Mouse (Mus musculus): ENCODE measurements around the gene Pde6g. TPM values are rescaled to one million over a fixed set of nuclear protein-coding genes. Genes with fewer than 3 reads are reported as not detected.

Pde6g gene
- total RNA-seq, 2 experiments from 2014 or later, result 0.48 to 0.90 TPM

- DNase-seq, result peak; percentile 92 to 93
These were observed 13.9 kb upstream of the Pde6g start, which contains the start of gene Arl16 for GRCm38 (mm10) chr11:120467051-120467735. Arl16 (minus strand) TSS chr11:120467607.

DNA sequence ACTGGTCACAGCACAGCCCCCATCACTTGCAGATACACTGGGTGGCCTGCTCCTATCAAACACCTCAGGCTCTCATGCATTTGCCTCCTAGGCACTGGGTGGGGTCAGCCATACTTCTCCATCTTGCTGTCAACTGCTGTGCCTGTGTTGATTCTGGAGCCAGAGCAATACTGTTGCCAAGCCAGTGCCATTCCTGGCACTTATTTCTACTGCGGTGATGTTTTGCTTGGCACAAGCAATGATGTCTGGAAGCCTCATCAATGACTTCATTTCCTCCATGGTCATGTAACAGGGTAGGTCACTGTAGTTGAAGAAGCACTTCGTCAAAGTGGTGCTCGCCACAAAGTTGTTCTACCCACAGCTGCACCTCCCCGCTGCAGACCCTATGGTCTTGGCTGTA, 12.2 kb upstream of the Pde6g start:
- no peak for DNase-seq

- DNase-seq, result no peak
These were observed 11.1 kb upstream of the Pde6g start for GRCm38 (mm10) chr11:120464365-120464764.

- no peak for DNase-seq
These were observed 10.2 kb upstream of the Pde6g start for GRCm38 (mm10) chr11:120463536-120463935.

DNA sequence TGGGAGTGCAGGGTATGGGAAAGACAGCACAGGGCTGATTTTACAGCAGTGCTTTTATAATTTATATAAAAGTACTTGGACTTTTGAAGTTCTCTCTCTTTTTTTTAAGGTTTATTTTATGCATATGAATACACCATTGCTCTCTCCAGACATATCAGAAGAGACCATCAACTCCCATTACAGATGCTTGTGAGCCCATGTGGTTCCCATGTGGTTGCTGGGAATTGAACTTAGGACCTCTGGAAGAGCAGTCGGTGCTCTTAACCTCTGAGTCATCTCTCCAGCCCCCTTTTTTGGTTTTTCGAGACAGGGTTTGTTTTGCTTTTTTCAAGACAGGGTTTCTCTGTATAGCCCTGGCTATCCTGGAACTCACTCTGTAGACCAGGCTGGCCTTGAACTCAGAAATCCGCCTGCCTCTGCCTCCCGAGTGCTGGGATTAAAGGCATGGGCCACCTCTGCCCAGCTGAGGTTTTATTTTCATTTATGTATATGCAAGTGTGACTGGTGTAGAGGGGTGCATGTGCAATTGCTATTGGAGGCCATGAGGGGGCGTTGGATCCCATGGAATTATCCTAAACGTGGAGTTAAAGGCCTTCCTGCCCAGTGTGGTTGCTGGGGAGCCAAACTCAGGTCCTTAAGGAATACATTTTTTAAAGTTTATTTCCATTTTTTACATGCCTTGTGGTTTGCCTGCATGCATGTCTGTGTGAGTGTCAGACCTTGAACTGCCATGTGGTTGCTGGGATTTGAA, 5.7 kb upstream of the Pde6g start:
- no peak for DNase-seq

DNA sequence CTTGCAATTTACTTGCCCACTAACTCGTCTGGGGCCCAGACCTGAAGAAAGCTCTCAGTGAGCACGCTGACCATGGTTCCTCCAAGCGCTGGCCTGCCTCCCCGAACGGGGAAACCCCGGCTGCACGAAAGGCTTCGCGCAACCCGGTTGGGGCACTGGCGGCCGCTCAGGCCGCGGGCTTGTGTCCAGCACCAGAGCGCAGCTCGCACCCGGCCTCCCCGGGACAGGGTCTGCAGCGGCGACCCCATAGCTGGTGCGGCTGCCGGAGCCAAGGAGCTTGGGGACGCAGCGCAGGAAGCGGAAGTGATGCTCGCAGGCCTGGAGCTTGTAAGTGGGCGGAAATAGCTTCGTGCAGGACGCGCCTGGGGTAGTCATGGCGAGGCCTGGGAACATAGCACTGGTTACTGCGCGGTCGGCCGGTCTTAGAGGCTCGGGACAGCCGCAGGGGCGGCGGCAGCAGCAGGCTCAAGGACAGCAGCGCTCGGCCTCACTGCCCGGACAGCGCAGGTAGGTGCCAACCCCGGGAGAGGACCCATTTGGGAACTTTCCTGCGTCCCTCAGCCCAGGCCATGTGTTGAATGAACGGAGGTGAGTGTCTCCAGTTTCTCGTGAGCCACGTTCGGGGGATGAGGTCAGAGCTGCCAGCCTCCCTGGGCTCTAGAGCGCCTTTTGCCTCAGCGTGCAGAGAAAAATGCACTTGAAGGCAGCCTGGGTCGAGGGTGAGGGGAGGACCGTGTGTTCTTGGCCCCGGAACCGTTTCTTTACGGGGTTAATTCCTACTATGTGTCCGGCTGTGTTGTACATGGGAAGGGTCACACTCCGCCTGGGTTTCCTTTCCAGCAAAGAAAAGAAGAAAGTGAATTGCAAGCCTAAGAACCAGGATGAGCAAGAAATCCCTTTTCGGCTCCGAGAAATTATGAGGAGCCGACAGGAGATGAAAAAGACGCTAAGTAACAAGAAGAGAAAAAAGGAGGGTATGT, 4.8 kb upstream of the Pde6g start, which contains the start of the genes Oxld1 and Ccdc137:
Oxld1 (minus strand) TSS at position 297 of the 980 bp plus-strand sequence.
Ccdc137 (plus strand) TSS at position 344 of the 980 bp plus-strand sequence.
- DNase-seq, result peak; percentile 79 to 84

GRCm38 (mm10) chr11:120457370-120457769, 4.1 kb upstream of the Pde6g start:
- DNase-seq, result no peak

GRCm38 (mm10) chr11:120455413-120455812, 2.1 kb upstream of the Pde6g start:
- DNase-seq, result no peak

DNA sequence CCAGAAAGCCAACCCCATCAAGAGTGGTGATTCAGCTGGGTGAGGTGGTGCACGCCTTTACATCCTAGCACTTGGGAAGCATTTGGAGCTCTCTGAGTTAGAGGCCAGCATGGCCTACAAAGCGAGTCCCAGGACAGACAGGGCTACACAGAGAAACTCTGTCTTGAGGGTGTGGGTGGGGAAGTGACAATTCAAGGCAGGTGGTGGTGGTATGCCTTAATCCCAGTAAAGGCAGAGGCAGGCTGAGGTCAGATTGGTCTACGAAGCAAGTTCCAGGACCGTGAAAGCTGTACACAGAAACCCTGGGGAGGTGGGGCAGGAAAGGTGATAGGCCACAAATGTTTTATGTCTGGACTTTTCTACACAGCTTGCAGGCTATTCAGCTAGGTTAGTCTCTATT, 1.7 kb upstream of the Pde6g start:
- DNase-seq, result no peak

DNA sequence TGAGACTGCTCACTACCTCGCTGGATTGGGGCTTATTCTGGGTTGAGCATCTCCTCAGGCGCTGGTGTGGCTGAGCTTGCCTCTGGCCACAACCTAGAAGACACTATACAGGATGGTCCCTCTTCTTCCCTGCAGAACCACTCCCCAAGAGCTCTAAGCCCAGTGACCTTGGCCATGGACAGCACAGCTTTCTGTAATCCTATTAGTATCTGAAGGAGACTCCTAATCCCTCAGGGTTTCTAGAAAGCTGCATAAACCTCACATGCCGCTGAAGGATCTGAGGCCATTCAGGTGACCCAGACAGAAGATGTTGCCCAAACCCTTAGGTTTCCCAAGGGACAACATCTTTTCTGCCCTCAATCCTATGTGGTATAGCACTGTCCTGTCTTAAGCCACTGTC, 1.1 kb downstream of the Pde6g start:
- DNase-seq, result no peak

- DNase-seq, result no peak
These were observed 6.1 kb downstream of the Pde6g start for GRCm38 (mm10) chr11:120447179-120447578.

GRCm38 (mm10) chr11:120445475-120445874, 7.8 kb downstream of the Pde6g start:
- DNase-seq, result no peak

DNA sequence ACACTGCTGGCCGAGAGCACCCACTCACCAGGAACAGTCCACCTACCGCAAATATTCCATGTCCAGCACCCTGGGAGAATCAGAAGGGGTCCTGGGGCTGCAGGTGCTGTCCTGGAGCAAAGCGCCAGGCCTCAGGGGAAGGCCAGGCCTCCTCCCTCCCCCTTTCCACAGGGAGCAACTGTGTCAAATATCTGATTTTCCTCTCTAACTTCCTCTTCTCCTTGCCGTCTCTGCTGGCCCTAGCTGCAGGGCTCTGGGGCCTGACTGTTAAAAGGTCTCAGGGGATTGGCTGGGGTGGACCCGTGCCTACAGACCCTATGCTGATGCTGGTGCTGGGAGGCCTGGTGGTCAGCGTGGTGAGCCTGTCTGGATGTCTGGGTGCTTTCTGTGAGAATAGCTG, 9.2 kb downstream of the Pde6g start:
- DNase-seq, result no peak

DNA sequence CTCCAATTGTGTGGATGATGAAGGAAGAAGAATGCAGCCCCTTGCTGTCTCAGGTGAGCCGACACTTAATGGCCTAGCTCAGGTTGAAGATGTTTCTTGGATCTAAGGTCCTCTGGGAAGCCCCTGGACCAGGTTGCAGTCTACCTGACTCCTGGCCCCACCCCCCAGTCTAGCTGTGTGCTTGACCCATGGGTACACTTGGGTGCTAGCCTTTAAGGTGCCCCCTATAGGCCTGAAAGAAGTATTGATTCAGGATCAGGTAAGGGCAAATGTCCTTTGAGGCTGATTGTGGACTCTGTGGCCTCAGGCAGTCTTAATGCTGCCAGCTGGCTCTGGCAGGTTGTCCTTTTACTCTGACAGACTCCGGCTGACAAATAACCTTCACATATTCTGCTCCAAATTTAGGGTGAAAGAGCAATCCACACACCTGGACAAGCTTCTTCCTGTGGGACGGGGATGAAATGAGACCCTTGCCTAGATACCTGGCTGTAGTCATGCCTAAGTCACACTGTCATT, 10.5 kb downstream of the Pde6g start:
- DNase-seq, result no peak

DNA sequence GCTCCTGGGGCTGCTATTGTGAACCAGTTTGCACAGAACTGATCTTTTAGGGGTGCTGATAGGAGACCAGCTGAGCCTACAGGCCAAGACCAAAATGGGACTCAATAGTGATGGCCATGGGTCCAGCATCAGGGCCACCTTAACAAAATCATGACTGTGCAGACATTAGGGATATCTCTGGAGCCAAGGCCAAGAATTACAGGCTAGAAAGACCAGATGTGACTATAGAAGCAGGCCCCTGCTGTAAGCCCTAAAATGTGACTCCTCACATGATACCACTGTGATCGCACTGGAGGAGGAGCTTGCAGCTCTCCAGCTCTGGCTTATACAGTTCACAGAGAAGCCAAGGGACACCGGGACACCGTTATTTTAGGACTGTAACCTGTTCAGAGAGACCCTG, 11.0 kb downstream of the Pde6g start, which contains the start of gene Tspan10:
Tspan10 (plus strand) TSS at position 301 of the 400 bp plus-strand sequence.
- no peak for DNase-seq

- DNase-seq, result no peak
These were observed 15.4 kb downstream of the Pde6g start for GRCm38 (mm10) chr11:120437857-120438385.

- DNase-seq, result peak; percentile 86 to 88
These were observed 16.0 kb downstream of the Pde6g start, which contains the start of gene Nploc4 for GRCm38 (mm10) chr11:120437152-120437856. Nploc4 (minus strand) TSS chr11:120437708.

GRCm38 (mm10) chr11:120426727-120427126, 26.6 kb downstream of the Pde6g start:
- no peak for DNase-seq

GRCm38 (mm10) chr11:120423569-120424295, 29.6 kb downstream of the Pde6g start:
- DNase-seq, result peak; percentile 41 to 50

Measured in layer of hippocampus, postnatal 36 days (tissue).